Mouse (Mus musculus): Measurements from ENCODE around the gene Stag1. TPM values are rescaled to one million over a fixed set of nuclear protein-coding genes. Genes with fewer than 3 reads are reported as not detected.
"Not testable (repeated sequence)": the region's sequence is repeated elsewhere in the genome, so short reads cannot be mapped to it uniquely, and the experiment has no call there.

Gene Stag1
- total RNA-seq, 2 experiments from 2014 or later = 33.5 to 39.1 TPM

DNA sequence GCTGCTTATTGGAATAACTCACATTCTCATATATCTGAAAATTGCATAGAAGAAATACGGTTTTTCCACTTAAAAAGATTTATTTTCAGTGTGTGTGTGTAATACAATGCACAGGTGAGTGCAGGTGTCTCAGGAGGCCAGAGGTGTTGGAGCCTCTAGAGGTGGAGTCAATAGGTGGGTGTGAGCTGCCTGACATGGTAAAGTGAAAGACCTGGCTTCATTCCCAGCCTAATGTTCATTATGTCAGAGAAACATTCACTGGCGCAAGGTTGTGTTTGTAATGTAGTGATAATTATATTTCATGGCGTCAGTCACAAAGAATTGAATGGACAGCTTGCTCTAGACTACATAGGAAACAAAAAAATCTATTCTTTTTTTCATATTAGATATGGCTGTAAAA, 56.5 kb downstream of the Stag1 start:
- intact Hi-C loops (cut with DNase I) = no loop called here
- DNase-seq (ENCODE audit: extremely low spot score in 1 of 2, low spot score in 2 of 2) = no peak

DNA sequence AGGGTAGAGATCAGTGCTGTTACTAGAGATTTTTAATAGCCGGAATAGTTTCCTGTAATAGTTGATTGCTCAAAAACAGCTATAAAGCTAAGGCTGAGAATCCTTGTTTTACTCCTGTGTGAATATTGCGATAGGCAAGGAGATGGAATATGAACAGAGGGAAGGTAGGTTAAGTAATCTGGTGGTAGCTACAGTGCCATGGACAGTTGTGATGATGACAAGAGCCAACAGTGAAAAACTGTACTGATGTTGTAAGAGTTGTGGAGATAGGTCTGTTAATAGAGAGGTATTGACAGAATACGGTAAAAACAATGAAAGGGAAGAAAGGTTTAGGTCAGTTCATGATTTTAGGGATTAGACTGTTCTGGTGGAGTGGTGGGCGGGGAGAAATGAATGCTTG, 58.5 kb downstream of the Stag1 start:
- intact Hi-C loops (cut with DNase I) = no loop called here

DNA sequence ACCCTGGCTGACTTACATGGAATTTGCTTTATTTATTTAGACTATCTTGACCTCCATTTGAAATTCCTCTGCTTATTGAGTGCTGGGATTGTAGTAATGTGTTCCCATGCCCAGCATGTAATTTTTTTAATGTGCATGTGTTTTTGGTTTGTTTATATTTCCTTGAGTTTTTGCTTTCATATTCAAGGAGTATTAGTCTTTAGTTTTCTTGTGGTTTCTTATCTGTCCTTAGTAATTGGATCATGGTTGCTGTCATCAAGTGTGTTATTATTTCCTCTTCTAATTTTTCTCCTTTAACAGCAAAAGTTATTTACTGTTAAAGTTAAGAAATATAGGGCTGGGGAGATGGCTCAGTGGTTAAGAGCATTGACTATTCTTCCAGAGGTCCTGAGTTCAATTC, 63.0 kb downstream of the Stag1 start:
- intact Hi-C loops (cut with DNase I) = no loop called here

More for the DNA sequence above, 58.5 kb downstream of the Stag1 start:
- no peak for DNase-seq (ENCODE audit: extremely low spot score in 1 of 2, low spot score in 2 of 2)

DNA sequence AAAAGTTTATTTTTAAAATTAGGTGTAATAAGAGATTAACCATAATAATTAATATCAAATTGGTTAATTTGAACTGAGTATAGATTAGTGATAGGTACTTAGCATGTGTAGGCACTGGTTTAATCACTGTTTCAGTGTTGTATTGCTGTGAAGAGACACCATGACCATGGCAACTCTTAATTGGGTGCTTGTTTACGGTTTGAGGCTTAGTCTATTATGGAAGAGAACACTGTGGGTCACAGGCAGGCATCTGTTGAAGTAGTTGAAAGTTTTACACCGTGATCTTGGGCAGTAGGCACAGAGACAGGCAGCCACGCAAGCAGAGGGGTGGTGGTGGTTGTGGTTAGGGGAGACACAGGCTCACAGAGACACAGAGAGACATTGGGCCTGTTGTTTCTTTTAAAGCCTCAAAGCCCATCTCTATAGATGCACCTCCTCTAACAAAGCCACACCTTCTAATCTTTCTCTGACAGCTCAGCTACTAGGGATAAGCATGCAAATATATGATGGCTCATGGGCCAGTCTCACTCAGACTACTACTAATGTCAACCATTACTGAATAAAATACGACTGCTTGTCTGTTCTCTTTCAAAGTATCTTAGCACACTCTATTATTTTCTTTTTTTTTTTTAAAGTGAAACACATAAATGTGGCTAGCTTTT, 66.0 kb downstream of the Stag1 start:
- intact Hi-C loops (cut with DNase I) = no loop called here
- DNase-seq (ENCODE audit: extremely low spot score in 1 of 2, low spot score in 2 of 2) = no peak

More for the DNA sequence above, 63.0 kb downstream of the Stag1 start:
- no peak for DNase-seq (ENCODE audit: extremely low spot score in 1 of 2, low spot score in 2 of 2)

DNA sequence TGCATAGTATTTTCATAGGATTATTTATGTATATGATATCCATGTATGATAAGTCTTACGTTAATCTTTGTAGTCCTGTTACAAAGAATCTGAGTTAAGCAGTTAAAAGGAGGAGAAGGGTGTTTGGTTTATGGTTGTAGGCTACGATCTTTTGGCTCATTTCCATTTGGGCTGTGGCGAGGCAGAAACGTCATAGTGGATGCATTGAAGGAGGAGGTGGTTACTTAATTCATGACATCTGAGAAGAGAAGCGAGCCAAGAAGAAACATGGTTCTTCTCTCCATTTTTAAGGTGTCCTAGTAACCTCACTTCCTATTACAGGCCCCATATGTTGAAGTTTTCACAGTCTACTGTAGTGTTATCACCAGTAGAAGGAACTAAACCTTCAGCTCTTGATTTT, 72.6 kb downstream of the Stag1 start:
- intact Hi-C loops (cut with DNase I) = no loop called here
- DNase-seq (ENCODE audit: extremely low spot score in 1 of 2, low spot score in 2 of 2) = no peak

DNA sequence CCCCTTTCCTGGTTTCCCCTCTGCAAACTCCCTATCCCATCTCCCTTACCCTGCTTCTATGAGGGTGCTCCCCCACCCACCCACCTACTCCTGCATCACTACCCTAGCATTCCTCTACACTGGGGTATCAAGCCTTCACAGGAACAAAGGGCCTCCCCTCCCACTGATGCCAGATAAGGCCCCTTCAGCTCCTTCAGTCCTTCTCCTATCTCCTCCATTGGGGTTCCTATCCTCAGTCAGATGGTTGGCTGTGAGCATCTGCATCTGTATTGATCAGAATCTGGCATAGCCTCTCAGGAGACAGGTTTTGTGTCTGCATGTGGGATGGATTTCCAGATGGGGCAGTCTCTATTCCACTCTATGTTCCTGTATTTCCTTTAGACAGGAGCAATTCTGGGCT, 81.4 kb downstream of the Stag1 start:
- no peak for DNase-seq (ENCODE audit: extremely low spot score in 1 of 2, low spot score in 2 of 2)
- intact Hi-C loops (cut with DNase I) = no loop called here

DNA sequence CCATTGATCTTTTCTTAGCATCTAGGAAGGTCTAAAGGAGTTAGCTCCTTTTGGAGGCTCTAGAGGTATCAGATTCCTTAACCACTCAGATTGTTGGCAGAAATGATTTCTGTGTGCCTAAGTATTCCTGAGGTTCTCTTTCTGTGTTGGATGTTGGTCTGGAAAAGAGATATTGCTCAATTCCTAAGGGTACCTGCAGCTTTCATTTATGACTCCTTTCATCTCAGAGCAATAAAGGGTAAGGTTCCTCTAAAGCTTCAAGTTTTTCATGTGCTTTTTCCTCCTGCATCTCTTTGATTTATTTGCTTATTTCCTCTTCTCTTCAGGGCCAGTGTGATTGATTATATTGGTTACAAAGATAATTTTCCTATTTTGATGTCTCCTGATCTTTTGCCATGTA, 84.7 kb downstream of the Stag1 start:
- intact Hi-C loops (cut with DNase I) = no loop called here
- no peak for DNase-seq (ENCODE audit: extremely low spot score in 1 of 2, low spot score in 2 of 2)

DNA sequence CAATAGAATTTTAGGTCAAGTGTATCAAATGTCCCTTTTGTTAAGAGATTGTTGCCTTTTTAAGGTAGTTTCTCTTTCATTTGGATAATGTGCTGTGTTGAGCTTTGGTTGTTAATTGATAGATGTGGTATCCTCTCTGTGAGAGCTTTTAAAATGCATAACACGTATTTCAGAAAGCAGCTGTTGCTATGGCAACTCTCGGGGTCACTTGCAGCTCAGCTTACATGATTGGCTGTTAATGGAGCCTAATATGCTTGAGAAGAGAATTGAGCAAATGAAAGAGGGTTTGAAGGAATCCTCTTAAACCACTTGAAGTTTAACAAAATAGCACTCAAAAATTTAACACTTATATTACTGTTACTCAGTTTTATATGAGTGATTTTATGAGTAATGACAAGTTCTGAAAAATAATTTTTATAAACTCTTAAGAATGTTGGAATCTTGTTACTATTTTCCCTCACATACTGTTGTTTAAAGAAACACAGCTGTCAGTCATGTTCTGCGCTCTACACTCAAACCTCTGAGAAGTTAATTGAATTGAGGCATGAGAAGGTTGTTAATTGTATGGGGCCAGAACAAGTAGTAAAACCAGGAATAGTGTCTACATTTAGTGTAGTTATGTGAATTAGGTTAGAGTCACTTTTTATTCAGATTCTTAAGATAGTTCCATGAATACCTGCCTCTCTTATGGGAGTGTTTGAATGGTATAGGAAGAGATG, 88.3 kb downstream of the Stag1 start:
- peak; percentile 47 to 73 for DNase-seq (ENCODE audit: extremely low spot score in 1 of 2, low spot score in 2 of 2)
- intact Hi-C loops (cut with DNase I) = no loop called here

DNA sequence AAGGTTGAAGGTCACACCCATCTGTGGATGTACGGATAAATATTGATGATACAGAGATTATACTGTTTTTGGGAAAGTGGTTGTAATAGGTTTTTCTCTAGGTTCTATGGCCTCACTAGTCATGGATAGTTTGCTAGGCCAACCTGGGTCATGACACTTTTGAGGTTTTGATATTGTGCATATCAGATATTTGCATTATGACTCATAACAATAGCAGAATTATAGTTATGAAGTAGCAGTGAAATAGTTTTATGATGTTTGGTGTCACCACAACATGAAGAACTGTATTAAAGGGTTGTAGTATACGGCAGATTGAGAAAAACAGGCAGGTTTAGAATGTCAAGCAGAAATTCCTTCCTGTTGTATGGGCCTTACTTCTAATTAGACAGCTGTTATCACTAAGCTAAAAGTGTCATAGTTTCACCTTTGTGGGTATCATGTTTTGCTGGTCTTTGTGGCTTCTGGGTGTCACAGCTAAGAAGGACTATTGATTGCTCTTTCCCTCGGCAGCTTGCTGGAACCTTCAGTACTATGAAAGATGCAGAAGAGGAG, 92.2 kb downstream of the Stag1 start:
- no peak for DNase-seq (ENCODE audit: extremely low spot score in 1 of 2, low spot score in 2 of 2)
- intact Hi-C loops (cut with DNase I) = no loop called here

DNA sequence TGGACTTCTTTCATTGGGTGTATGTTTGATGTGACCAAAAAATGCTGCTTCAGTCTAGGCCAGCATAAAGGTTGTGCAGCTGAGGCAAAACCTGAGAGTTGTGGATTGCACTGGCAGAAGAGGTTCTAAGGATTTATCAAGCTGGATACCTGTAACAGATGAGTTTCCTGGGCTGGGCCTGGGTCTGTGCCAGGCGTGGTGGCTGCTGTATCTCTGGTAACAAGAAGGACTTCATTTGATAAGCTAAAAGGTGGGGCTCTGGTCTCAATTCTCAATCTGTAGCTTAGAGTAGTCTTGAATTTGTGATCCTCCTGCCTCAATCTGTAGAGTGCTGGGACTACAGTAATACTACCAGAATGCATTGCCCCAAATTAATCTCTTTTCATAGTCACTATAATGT, 94.6 kb downstream of the Stag1 start:
- DNase-seq (ENCODE audit: extremely low spot score in 1 of 2, low spot score in 2 of 2) = no peak
- intact Hi-C loops (cut with DNase I) = no loop called here

DNA sequence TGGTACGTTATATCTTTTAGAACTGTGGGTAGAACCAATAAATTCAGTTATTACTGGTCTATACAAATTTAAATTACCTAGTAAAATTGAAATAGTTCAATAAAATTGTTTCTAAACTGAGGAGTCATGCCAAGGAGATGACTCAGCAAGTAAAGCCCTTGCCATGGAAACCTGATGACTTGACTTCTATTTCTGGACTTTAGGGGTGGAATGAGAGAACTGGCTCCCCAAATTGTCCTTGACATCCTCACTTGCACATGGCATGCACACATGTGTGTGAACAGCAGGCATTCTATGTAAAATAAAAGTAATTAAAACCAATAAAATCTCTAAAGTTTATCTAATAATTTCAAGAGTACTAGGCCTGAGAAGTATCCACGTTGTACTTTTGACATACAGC, 98.9 kb downstream of the Stag1 start:
- intact Hi-C loops (cut with DNase I) = no loop called here
- no peak for DNase-seq (ENCODE audit: extremely low spot score in 1 of 2, low spot score in 2 of 2)

DNA sequence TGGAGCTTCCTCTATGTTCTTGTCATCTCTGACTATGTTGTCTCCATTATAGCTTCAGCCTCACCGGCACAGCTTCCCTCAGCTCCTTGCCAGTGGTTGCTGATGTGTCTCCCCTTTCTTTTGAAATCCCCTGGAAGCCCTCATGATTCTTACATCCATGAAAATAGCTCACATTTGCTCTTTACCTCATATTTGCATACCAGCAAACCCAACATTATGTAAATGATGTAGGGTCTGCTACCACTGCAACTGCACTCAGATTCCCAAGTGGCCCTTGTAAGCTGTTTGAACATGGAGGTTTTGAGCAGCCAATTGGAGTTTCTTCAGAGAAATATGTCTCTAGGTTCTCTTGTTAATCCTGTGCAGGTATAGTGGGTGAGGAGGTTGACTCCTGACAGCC, 110.0 kb downstream of the Stag1 start:
- no peak for DNase-seq (ENCODE audit: extremely low spot score in 1 of 2, low spot score in 2 of 2)
- intact Hi-C loops (cut with DNase I) = no loop called here

DNA sequence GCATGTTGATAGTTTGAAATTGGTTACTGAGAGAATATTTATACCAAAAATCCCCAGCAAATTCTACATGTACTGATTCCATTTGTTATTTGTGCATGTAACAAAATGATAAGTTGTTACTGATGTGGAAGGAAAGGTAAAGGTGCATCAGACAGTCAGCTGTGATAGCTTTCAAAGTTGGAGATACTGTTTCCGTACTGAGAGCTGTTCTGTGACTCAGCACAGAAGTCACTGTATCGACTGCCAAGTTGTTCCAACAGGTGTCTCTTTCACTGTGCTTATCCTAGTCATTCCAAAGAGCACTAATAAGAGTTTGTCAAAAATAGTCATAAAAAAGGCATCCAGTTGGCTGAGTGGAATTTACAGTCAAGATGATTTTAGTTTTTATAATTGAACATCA, 114.1 kb downstream of the Stag1 start:
- intact Hi-C loops (cut with DNase I) = no loop called here
- no peak for DNase-seq (ENCODE audit: extremely low spot score in 1 of 2, low spot score in 2 of 2)

DNA sequence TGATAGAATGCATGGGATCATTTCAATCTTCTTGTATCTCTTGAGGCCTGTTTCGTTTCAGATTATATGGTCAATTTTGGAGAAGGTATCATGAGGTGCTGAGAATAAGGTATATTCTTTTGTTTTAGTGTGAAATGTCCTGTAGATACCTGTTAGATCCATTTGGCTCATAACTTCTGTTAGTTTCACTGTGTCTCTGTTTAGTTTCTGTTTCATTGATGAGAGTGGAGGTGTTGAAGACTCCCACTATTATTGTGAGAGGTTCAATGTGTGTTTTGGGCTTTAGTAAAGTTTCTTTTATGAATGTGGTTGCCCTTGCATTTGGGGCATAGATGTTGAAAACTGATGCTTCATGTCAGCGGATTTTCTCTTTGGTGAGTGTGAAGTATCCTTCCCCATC, 127.2 kb downstream of the Stag1 start:
- DNase-seq (ENCODE audit: extremely low spot score in 1 of 2, low spot score in 2 of 2); intact Hi-C loops (cut with DNase I): not testable (repeated sequence)

DNA sequence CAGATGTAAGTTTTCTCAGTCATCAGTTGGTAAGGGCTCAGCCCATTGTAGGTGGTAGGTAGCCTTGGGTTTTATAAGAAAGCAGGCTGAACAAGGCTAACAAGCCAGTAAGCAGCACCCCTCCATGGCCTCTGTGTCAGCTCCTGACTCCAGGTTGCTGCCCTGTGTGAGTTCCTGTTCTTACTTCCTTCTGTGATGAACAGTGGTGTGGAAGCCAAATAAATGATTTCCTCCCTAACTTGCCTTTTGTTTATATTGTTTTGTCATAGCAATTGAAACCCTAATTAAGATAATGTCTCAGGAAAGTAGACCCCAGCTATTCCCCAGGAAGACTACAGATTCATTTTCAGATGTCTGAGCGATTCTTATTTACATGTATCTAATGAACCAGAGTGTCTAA, 134.2 kb downstream of the Stag1 start:
- no peak for DNase-seq (ENCODE audit: extremely low spot score in 1 of 2, low spot score in 2 of 2)
- intact Hi-C loops (cut with DNase I) = no loop called here

DNA sequence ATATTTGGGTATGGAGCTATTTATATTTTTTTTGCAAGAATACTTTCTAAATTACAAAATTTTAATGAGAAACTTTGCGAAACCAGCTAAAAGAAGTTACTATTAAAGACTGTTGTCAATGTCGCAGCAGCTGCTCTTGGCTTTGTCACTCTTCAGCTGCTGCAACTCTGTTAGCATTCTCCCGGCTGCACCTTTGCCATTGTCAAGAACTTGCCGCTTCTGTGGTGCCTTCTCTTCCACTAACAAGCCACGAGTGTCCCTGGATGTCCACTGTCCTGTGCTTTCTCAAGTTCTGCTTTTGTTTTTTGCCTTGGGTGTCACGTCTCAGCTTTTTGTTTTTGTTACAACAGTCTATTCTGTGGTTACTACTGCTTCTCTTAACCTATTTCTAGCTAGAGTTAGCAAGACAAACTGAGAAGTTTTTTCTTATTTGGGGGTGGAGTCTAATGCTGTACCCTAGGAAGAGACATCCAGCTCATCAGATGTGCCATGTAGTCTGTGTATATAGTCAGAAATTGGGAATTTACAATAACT, 136.4 kb downstream of the Stag1 start:
- intact Hi-C loops (cut with DNase I) = no loop called here
- DNase-seq (ENCODE audit: extremely low spot score in 1 of 2, low spot score in 2 of 2) = no peak

DNA sequence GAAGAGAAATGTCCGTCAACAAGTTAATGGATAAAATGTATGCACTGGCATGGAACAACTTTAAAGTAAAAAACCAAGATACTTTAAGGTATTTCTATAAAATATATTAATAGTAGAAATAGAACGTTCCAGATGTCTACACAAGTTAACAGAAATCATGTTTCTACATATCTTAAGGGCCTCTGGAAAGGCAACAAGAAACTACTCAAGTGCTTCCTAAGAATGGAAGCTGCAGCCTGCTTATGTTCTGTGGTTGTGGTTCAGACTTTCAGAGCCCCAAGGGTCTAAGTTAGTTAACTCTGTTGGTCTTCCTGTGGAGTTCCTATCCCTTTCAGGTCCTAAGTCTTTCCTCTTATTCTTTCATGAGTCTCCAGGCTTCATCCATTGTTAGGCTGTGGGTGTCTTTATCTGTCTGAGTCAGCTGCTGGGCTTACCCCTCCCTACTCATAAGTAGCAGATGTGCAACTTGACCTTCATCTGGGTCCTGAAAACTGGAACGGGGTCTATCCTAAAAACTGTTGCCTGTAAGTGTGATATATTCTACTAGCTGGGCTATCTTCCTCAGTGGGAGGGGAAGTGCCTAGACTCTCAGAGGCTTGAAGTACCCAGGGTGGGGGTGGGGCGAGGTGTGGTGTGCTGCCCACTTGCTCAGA, 138.5 kb downstream of the Stag1 start:
- intact Hi-C loops (cut with DNase I) = no loop called here
- DNase-seq (ENCODE audit: extremely low spot score in 1 of 2, low spot score in 2 of 2) = no peak

DNA sequence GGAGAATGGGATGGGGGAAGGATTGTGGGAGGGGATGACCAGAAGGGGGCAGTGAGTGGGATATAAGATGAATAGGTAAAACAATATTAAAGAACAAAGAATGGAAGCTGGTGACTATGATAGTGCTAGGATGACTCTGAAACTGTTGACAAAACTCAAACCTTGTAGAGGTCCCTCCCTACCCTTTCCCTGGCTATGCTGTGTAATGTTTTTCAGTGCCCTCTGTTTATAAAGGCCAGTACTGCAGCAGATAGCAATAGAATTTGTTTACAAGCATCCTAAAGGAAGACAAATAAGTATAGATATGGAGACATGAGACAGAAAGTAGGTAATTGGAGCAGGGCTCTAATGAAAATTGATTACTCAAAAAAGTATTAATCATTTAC, 139.0 kb downstream of the Stag1 start:
- DNase-seq (ENCODE audit: extremely low spot score in 1 of 2, low spot score in 2 of 2) = no peak
- intact Hi-C loops (cut with DNase I) = no loop called here

DNA sequence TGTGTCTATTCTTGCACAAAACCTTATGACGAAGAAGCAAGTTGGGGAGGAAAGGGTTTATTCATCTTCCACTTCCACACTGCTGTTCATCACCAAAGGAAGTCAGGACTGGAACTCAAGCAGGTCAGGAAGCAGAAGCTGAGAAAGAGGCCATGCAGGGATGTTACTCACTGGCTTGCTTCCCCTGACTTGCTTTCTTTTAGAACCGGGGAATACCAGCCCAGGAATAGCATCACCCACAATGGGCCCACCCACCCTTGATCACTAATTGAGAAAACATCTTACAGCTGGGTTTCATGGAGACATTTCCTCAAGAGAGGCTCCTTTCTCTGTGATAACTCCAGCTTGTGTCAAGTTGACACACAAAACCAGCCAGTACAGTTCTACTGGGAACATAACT, 179.6 kb downstream of the Stag1 start:
- intact Hi-C loops (cut with DNase I) = not testable (repeated sequence)

DNA sequence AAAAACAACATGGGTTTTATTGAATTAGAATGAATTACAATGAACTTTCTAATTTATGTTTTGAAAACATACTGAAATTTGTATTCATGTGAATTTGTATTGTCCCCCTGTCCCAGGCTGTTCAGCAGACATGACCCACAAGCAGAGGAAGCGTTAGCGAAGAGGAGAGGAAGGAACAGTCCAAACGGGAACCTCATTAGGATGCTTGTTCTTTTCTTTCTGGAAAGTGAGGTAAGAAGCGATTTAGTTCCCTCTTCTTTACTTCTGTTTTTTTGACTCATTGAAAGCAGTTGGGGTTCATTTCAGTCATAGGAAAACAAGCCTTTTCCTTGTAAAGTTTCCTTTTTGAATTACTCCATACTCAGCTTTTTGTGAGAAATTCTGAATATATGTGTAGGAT, 268.4 kb downstream of the Stag1 start:
- no peak for DNase-seq (ENCODE audit: extremely low spot score in 1 of 2, low spot score in 2 of 2)
- intact Hi-C loops (cut with DNase I) = no loop called here

More for the DNA sequence above, 179.6 kb downstream of the Stag1 start:
- not testable (repeated sequence) for DNase-seq (ENCODE audit: extremely low spot score in 1 of 2, low spot score in 2 of 2)

Measured in left cerebral cortex, postnatal 10 days (tissue).